Mouse (Mus musculus) CH12.LX (cell line): ENCODE measurements around the gene 1700067K01Rik. TPM values are rescaled to one million over a fixed set of nuclear protein-coding genes. Genes with fewer than 3 reads are reported as not detected.

Source experiments
- DNase-seq: peaks from one replicate; pipeline ENCODE4 v3.0.0-alpha.2; 2013; ENCODE audit errors: extremely low read depth
- H3K27ac ChIP-seq: 2 replicates; pipeline ENCODE4 v1.5.1; 2012; ENCODE audit warnings: low read depth, mild to moderate bottlenecking, control low read depth, moderate library complexity; ENCODE audit not compliant: insufficient read depth
- H3K27me3 ChIP-seq: replicated peaks from 2 replicates; pipeline ENCODE3; 2012; ENCODE audit warnings: inconsistent platforms
- H3K36me3 ChIP-seq, 2 experiments: replicated peaks in 1 of 2; 2 replicates each; pipeline versions ENCODE3 to v1.6.1; 2012; ENCODE audit warnings: inconsistent platforms in 1 of 2, low read length in 1 of 2, mild to moderate bottlenecking in 1 of 2, mixed read lengths in 1 of 2, moderate library complexity in 1 of 2; ENCODE audit not compliant: control insufficient read depth in 1 of 2, insufficient read depth in 1 of 2
- H3K4me1 ChIP-seq, 2 experiments: 2 replicates each; pipeline ENCODE4 v1.6.1; 2012; ENCODE audit warnings: inconsistent platforms in 1 of 2, moderate library complexity in 1 of 2; ENCODE audit not compliant: insufficient read depth in 2 of 2, control insufficient read depth in 1 of 2
- H3K4me2 ChIP-seq: 2 replicates; pipeline ENCODE4 v1.6.1; 2012; ENCODE audit warnings: low read depth, mild to moderate bottlenecking, control low read depth; ENCODE audit not compliant: poor library complexity, insufficient read depth, severe bottlenecking
- H3K4me3 ChIP-seq, 3 experiments: fragments of 150-350 bp in 1 of 3; sonication (generic) in 1 of 3; replicated peaks in 1 of 3; 2 replicates each; pipeline versions ENCODE3 to v1.5.1; 2011 to 2012; ENCODE audit warnings: low read depth in 2 of 3, low read length in 2 of 3, mild to moderate bottlenecking in 2 of 3, moderate library complexity in 2 of 3, control low read depth in 1 of 3, improper control_type of control experiment in 1 of 3, inconsistent platforms in 1 of 3, mixed read lengths in 1 of 3; ENCODE audit not compliant: poor library complexity in 1 of 3
- H3K79me2 ChIP-seq: replicated peaks from 2 replicates; pipeline ENCODE4 v1.6.1; 2012; ENCODE audit warnings: mild to moderate bottlenecking, moderate library complexity; ENCODE audit not compliant: control insufficient read depth, poor library complexity, insufficient read depth, severe bottlenecking; ENCODE audit errors: extremely low read depth
- H3K9ac ChIP-seq: 2 replicates; pipeline ENCODE4 v1.6.1; 2012; ENCODE audit warnings: low read depth, mild to moderate bottlenecking, control low read depth, moderate library complexity; ENCODE audit not compliant: insufficient read depth
- H3K9me3 ChIP-seq: replicated peaks from 2 replicates; pipeline ENCODE3; 2012; ENCODE audit warnings: low read length, inconsistent platforms, mixed read lengths
- BHLHE40 ChIP-seq: IDR thresholded peaks from 2 replicates; pipeline ENCODE4 v1.6.1; 2011; ENCODE audit warnings: mild to moderate bottlenecking, low read depth, low read length, improper control_type of control experiment
- CHD2 ChIP-seq: IDR thresholded peaks from 2 replicates; pipeline ENCODE4 v1.6.1; 2011; ENCODE audit warnings: low read length, improper control_type of control experiment
- CTCF ChIP-seq, 2 experiments: IDR thresholded peaks in 1 of 2; conservative IDR thresholded peaks in 1 of 2; 2 replicates each; pipeline ENCODE4 v1.5.1; 2011 to 2012; ENCODE audit warnings: low read depth in 2 of 2, low read length in 2 of 2, improper control_type of control experiment in 1 of 2, inconsistent platforms in 1 of 2, mild to moderate bottlenecking in 1 of 2, moderate library complexity in 1 of 2
- ELF1 ChIP-seq: IDR thresholded peaks from 2 replicates; pipeline ENCODE4 v1.6.1; 2014; ENCODE audit warnings: low read depth, mild to moderate bottlenecking, inconsistent platforms, low read length, improper control_type of control experiment
- ETS1 ChIP-seq: conservative IDR thresholded peaks from 2 replicates; pipeline ENCODE4 v1.6.1; 2012; ENCODE audit warnings: low read depth, mild to moderate bottlenecking, inconsistent platforms, low read length, improper control_type of control experiment, moderate library complexity
- GABPA ChIP-seq: IDR thresholded peaks from 2 replicates; pipeline ENCODE4 v1.6.1; 2012; ENCODE audit warnings: low read depth, low read length, improper control_type of control experiment, inconsistent platforms; ENCODE audit not compliant: insufficient replicate concordance
- HCFC1 ChIP-seq: IDR thresholded peaks from 2 replicates; pipeline ENCODE4 v1.6.1; 2012; ENCODE audit warnings: low read depth, mild to moderate bottlenecking, inconsistent platforms, low read length, improper control_type of control experiment
- JUN ChIP-seq: IDR thresholded peaks from 2 replicates; pipeline ENCODE4 v1.6.1; 2011; ENCODE audit warnings: low read depth, mild to moderate bottlenecking, low read length, improper control_type of control experiment, moderate library complexity; ENCODE audit not compliant: insufficient read depth
- MAX ChIP-seq: IDR thresholded peaks from 2 replicates; pipeline ENCODE4 v1.6.1; 2011; ENCODE audit warnings: low read length, improper control_type of control experiment
- MXI1 ChIP-seq: IDR thresholded peaks from 2 replicates; pipeline ENCODE4 v1.6.1; 2011; ENCODE audit warnings: mild to moderate bottlenecking, low read depth, low read length, improper control_type of control experiment
- PAX5 ChIP-seq: IDR thresholded peaks from 2 replicates; pipeline ENCODE4 v1.6.1; 2012; ENCODE audit warnings: low read length, inconsistent platforms, mixed read lengths
- POLR2A ChIP-seq: IDR thresholded peaks from 2 replicates; pipeline ENCODE4 v1.6.1; 2011; ENCODE audit warnings: low read depth, mild to moderate bottlenecking, improper control_type of control experiment, low read length
- RCOR1 ChIP-seq: conservative IDR thresholded peaks from 2 replicates; pipeline ENCODE4 v1.6.1; 2012; ENCODE audit warnings: low read depth, mild to moderate bottlenecking, inconsistent platforms, low read length, improper control_type of control experiment
- TBP ChIP-seq: conservative IDR thresholded peaks from 2 replicates; pipeline ENCODE4 v1.6.1; 2011; ENCODE audit warnings: low read depth, low read length, improper control_type of control experiment
- TCF12 ChIP-seq: IDR thresholded peaks from 2 replicates; pipeline ENCODE4 v1.6.1; 2014; ENCODE audit warnings: low read depth, mild to moderate bottlenecking, inconsistent platforms, low read length, improper control_type of control experiment
- UBTF ChIP-seq: IDR thresholded peaks from 2 replicates; pipeline ENCODE4 v1.6.1; 2012; ENCODE audit warnings: low read depth, mild to moderate bottlenecking, inconsistent platforms, low read length, improper control_type of control experiment, moderate library complexity
- ZKSCAN1 ChIP-seq: IDR thresholded peaks from 2 replicates; pipeline ENCODE4 v1.6.1; 2012; ENCODE audit warnings: low read depth, inconsistent platforms, low read length, improper control_type of control experiment, borderline replicate concordance
- ZNF384 ChIP-seq: IDR thresholded peaks from 2 replicates; pipeline ENCODE4 v1.6.1; 2012; ENCODE audit warnings: low read depth, low read length, improper control_type of control experiment, inconsistent platforms
- dilution Hi-C: fragments of 300-500 bp; cut with MboI; formaldehyde crosslinking; loops from 2 replicates; pipeline ENCODE4 v1.14.3; 2020; ENCODE audit warnings: low sequenced_read_pairs; ENCODE audit not compliant: extremely low pct_unique_long_range_greater_than_20kb, extremely low pct_ligation_motif_present
- in situ Hi-C: fragments of 300-500 bp; cut with MboI; formaldehyde crosslinking; loops from 3 replicates; pipeline ENCODE4 v1.14.3; 2019; ENCODE audit warnings: low sequenced_read_pairs, low pct_ligation_motif_present, low pct_unique_long_range_greater_than_20kb, mixed read lengths
- polyA plus RNA-seq: library from polyadenylated mRNA; unstranded; fragments of >175 nt; gene quantifications from 2 replicates; pipeline ENCODE4 v1.2.1, GENCODE M21; 2012; ENCODE audit warnings: low read depth; ENCODE audit not compliant: insufficient read length
- total RNA-seq, 2 experiments: library from RNA; depleted of rRNA; stranded (reverse); fragments of 300-350 nt in 1 of 2; fragments of >200 nt in 1 of 2; gene quantifications; 2 replicates each; pipeline ENCODE4 v1.2.3; 2012 to 2014

The 1700067K01Rik gene
- total and polyA plus RNA-seq, 3 experiments: 0.38 to 0.67 TPM; not detected in 1

- Histone ChIP-seq H3K36me3 (peaks cover 14 to 43% of the 10 kb centered on the region in 2 experiments), H3K4me1 (peaks cover 18 to 38% of the 10 kb centered on the region in 2 experiments), H3K9ac (no peak overlapping the region), H3K27me3 (no peaks in the 10 kb centered on the region), H3K9me3 (no peaks in the 10 kb centered on the region), H3K27ac (no peak overlapping the region), H3K4me3 (no peak overlapping the region), H3K79me2 (peaks cover 3% of the 10 kb centered on the region; the same call in 1 of the 2 replicates), H3K4me2 (no peak overlapping the region)
- dilution Hi-C loops (no loop called here), in situ Hi-C loops (no loop called here)
- DNase-seq: no peak
- TF ChIP-seq UBTF (no peak), CHD2 (no peak), MAX (no peak), ELF1 (no peak), TBP (no peak), ZKSCAN1 (no peak), CTCF (conservative IDR thresholded peaks at IDR 0.05 in 1 of 2, IDR thresholded peaks at IDR 0.05 in 1 of 2; ENCODE audit: low read depth in 2 of 2, low read length in 2 of 2) (no peak), GABPA (no peak), TCF12 (no peak), JUN (no peak), MXI1 (no peak), PAX5 (no peak), ETS1 (no peak), HCFC1 (no peak)
These were observed 1.8 kb downstream of the 1700067K01Rik start for GRCm38 (mm10) chr8:84002957-84003611.

GRCm38 (mm10) chr8:84003612-84004246 is 2.4 kb downstream of the 1700067K01Rik start:
- in situ Hi-C loops (no loop called here), dilution Hi-C loops (no loop called here)
- H3K4me3 ChIP-seq: peak overlapping the region; percentile 55 to 58 (median 55)
- TF ChIP-seq POLR2A (no peak), RCOR1 (no peak), ZNF384 (peak; percentile 59), BHLHE40 (no peak)
- peak overlapping the region; percentile 45 for H3K9ac ChIP-seq
- H3K79me2 ChIP-seq: peaks cover 3% of the 10 kb centered on the region; the same call in 1 of the 2 replicates
- peaks cover 14 to 43% of the 10 kb centered on the region in 2 experiments for H3K36me3 ChIP-seq
- H3K27ac ChIP-seq: 0 out of 2 replicates have a peak overlapping the region, but pooled peaks have one; percentile 13
- H3K9me3 ChIP-seq: no peaks in the 10 kb centered on the region
- peaks cover 18 to 36% of the 10 kb centered on the region in 2 experiments for H3K4me1 ChIP-seq
- peak overlapping the region; percentile 21 for H3K4me2 ChIP-seq
- no peaks in the 10 kb centered on the region for H3K27me3 ChIP-seq
- DNase-seq: no peak
